Comparison of ENCODE assay signal across 8 mouse cellular contexts in genomic region chr12:11437266-11437906, GRCm38 (mm10). TPM values are rescaled to one million over a fixed set of nuclear protein-coding genes. Genes with fewer than 3 reads are reported as not detected.
DNase-seq lines count a peak whose midpoint lies in the region; ATAC-seq and TF ChIP-seq lines count a peak whose summit lies in the region.

No protein-coding gene starts in this region.

- WGBS in hindbrain, embryonic 10.5 days = 16% methylated on average over 17 of the region's 17 CpGs
- 17% methylated on average over 17 of the region's 17 CpGs for WGBS in lung, adult 2 months

- peak overlapping the region; percentile 54 for H3K4me3 ChIP-seq in hindbrain, embryonic 10.5 days
- no peak overlapping the region for H3K4me3 ChIP-seq in lung, adult 2 months (replicated peaks; ENCODE audit: extremely low read depth, low read depth, low read length)

- POLR2A ChIA-PET in Patski (lab: Charles Lee) = no interaction called here

- CTCF ChIA-PET in Patski (lab: Charles Lee) = interaction anchor here (1.0 to 2.0 kb wide), 4 partner anchors 9 to 34 kb away, joined by 3 to 7 read pairs (median 3); partner anchors contain the start of gene Rad51ap2

- TF ChIP-seq CTCF in Patski (IDR thresholded peaks at IDR 0.05) = peak; percentile 61
- peak; percentile 37 for TF ChIP-seq CTCF in lung, adult 2 months (IDR thresholded peaks at IDR 0.05; ENCODE audit: insufficient read depth, low read length)

- no peaks in the 10 kb centered on the region for H3K36me3 ChIP-seq in hindbrain, embryonic 10.5 days

- H3K9me3 ChIP-seq in hindbrain, embryonic 10.5 days = no peaks in the 10 kb centered on the region

- no peak for DNase-seq in Patski (ENCODE audit: low read depth, low spot score)
- DNase-seq in cerebellum, adult 8-10 months = peak; percentile 94
- DNase-seq in hindbrain, embryonic 10.5 days (ENCODE audit: low spot score) = peak; percentile 86
- DNase-seq in layer of hippocampus, adult 8-10 months (ENCODE audit: low spot score in 2 of 2) = peak; percentile 76 to 86
- DNase-seq in lung, adult 2 months = peak; percentile 42
- peak; percentile 41 for DNase-seq in ovary, postnatal 10 days (ENCODE audit: low spot score)
- DNase-seq in urinary bladder, postnatal 14 days (ENCODE audit: low spot score) = peak; percentile 81

- H3K27ac ChIP-seq in hindbrain, embryonic 10.5 days = no peak overlapping the region

- peaks cover 27% of the 10 kb centered on the region for H3K4me1 ChIP-seq in hindbrain, embryonic 10.5 days (replicated peaks)
- H3K4me1 ChIP-seq in lung, adult 2 months (ENCODE audit: control insufficient read depth, insufficient read depth, low read length) = no peaks in the 10 kb centered on the region

- ATAC-seq in Patski = no peak
- 0 out of 2 replicates have a peak, but pooled peaks have one; percentile 28 for ATAC-seq in frontal cortex, adult (ENCODE audit: low TSS enrichment)

- peaks cover 25% of the 10 kb centered on the region for H3K27me3 ChIP-seq in Patski
- peaks cover 44% of the 10 kb centered on the region for H3K27me3 ChIP-seq in hindbrain, embryonic 10.5 days (ENCODE audit: insufficient read depth, poor library complexity, severe bottlenecking)

- TF ChIP-seq POLR2A in lung, adult 2 months (IDR thresholded peaks at IDR 0.05; ENCODE audit: borderline replicate concordance, extremely low read depth, low read depth, low read length) = no peak

- in situ Hi-C loops in Patski (cut with MboI; ENCODE audit: low pct_unique_long_range_greater_than_20kb) = no loop called here

RNA-seq across cellular contexts. Expression of gene Vsnl1, which starts 1.0 kb away (rescaled TPM):
- not detected for polyA plus RNA-seq in Patski (2021)
- 0.51 and 1.3 TPM in 2 replicates for polyA plus RNA-seq in hindbrain, embryonic 10.5 days (2016; fragmentation: Nextera tagmentation; extraction: Ambion mirVana)
- total RNA-seq in layer of hippocampus, adult 8-10 months (2022) = 100 to 1,000 TPM; 407 to 453 (median 425) TPM
- polyA plus RNA-seq in lung, adult 2 months (2012; rRNA removed) = 3.7 and 8.2 TPM in 2 replicates

RNA-seq across cellular contexts. Expression of gene Rad51ap2, which starts 18.5 kb away (rescaled TPM):
- polyA plus RNA-seq in Patski (2021) = not detected
- 0.22 and 0.36 TPM in 2 replicates for polyA plus RNA-seq in hindbrain, embryonic 10.5 days (2016; fragmentation: Nextera tagmentation; extraction: Ambion mirVana)
- total RNA-seq in layer of hippocampus, adult 8-10 months (2022) = 1 to 10 TPM in 2 of 4 experiments, under 1 TPM in 2; 0.35 to 1.6 (median 1.2) TPM
- not detected in 2 replicates for polyA plus RNA-seq in lung, adult 2 months (2012; rRNA removed)
